Mouse (Mus musculus): Measurements from ENCODE around the gene Pygo2.

Gene Pygo2

GRCm38 (mm10) chr3:89393605-89394004 lies 36.4 kb upstream of the Pygo2 start:
- peak; percentile 93 for DNase-seq (ENCODE audit: low read depth)

DNA sequence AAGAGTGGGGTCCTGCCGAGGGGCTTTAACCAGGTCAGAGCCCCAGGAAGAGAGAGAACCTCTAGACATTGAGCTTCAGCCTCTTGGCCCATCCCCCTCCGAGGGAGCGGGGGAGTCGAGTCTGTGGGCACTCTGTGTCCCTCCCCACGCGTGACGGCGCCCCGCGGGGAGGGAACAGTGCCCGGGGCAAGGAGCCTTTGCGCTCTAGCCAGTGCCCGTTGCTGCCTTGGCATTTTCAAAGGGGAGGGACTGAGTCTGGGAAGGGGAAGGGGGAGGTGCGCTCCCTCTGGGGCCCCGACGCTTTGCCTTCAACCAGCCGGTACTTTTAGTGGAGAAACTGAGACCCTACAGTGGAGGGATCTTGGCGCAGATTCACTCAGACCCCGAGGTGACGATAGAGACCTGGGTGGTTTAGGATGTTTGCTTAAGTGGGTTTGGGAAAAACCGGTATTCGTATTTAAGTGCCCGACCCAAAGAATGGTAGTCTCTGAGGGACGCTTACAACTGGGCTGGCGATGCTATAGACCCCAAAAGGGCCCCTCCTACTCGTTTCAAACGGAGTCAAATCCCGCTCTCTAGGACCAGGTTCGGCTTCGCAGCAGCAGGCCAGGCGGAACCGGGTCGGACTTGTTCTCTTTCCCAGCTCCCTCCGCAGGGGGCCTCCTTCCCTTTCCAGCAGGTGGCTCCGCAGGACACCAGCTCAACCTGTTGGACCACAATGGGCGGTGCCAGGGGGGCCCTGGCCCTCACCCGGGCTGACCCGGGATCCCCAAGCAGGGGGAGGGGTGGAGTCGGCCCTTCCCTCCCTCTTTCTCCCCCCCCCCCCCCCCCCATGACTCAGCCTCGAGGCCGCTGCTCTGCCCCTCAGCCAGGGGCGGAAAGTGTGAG lies 35.8 kb upstream of the Pygo2 start, which contains the start of gene Zbtb7b:
Gene Zbtb7b, minus strand, starts transcription at position 771 of the 888 bp plus-strand sequence.
- peak; percentile 54 for DNase-seq (ENCODE audit: low read depth)

DNA sequence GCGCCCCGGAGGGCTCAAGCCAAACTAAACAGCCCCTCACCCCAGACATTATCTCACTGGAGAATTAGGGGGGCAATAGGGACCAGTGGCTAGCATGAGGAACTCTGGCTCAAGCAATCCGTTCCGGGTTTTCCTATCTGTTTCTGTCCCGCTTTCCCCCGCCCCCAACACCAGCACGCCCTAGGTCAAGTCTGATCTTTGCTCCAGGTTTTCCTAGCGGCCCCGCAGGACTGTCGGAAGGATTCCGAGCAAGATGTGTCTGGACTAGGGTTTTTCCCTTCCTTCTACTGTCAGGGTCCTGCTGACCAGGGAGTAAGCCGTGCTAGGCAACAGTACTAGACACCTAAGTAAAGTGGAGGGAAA lies 35.1 kb upstream of the Pygo2 start:
- DNase-seq (ENCODE audit: low read depth) = peak; percentile 68

GRCm38 (mm10) chr3:89395419-89395805 lies 34.6 kb upstream of the Pygo2 start:
- DNase-seq (ENCODE audit: low read depth) = no peak

DNA sequence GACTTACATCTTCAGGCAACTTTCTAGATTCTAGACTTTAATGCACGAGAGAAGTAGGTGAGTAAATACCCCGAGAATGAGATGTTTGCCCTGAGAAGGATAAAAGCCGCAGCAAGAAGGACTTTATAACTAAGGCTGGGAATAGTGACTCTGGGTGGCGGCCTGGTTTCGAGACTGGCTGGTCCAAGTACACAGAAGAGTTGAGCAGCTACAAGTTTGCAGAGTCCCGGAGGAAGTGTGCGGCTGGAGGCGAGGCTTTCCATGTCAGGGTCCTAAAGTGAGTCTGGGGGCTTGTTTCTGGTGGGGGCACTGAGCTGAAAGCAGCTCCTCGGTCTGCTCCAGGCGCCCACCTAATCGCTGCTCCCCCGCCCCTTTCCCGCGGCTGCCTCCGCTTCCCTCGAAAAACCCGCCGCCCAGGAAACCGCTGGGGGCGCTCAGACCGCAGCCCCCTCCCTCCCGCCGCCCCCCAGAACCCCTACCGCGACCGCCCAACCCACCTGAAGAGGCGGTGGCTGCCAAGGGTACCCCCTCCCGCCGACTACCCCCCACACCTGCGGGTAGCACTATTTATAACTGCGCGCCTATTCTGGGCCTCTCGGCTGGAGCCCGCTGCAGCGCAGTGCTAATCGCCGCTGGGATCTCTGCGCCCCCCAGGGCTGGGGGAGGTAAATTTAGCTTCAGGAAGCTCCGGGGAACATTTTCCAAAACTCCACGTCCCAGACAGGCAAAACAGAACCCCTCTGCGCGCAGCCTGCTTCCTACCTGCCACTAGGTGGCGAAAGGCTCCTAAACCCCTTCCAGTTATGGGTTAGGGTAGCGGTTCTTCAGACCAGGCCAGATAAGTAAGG lies 34.0 kb upstream of the Pygo2 start:
- no peak for DNase-seq (ENCODE audit: low read depth)

- no peak for DNase-seq (ENCODE audit: low read depth)
These were observed 33.4 kb upstream of the Pygo2 start for GRCm38 (mm10) chr3:89396654-89397005.

DNA sequence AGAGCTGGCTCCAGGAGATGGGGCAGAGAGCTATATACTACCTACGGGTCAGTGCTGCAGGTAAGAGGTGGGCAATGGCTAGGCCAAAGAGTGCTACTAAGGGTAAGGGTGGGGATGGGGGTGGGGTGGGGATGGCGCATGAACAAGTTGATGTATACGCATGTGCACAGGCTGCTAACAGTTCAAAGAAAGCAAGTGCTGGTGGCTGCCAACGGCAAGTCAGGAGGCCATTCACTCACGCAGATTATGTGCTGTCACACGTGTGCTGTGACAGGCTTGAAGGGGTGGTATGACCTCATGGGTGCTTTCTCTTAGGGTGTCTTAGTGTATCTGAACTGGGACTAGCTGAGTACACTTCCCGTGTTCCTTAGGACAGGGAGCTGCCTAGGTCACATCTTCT lies 28.7 kb upstream of the Pygo2 start:
- DNase-seq (ENCODE audit: low read depth) = no peak

DNA sequence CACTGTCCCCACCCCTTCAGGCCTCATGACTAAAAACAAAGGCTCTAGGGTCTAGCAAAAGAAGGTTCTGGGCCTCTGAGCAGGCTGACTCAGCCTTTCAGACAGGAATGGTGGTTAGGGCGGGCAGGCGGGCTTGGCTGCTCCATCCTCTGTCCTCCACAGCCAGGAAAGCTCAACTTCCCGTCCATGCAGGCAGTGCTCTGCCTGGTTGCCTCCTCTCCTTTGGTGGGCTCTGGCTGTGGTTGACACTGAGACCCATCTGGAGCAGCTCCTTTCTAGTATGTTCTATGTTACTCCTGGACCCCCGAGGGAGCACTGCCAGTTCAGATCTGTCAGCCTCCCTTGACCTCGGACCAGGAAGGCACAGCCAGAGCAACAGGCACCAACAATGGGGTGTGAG lies 27.3 kb upstream of the Pygo2 start, which contains the start of gene Lenep:
Gene Lenep, minus strand, starts transcription at position 101 of the 400 bp plus-strand sequence.
- no peak for DNase-seq (ENCODE audit: low read depth)

DNA sequence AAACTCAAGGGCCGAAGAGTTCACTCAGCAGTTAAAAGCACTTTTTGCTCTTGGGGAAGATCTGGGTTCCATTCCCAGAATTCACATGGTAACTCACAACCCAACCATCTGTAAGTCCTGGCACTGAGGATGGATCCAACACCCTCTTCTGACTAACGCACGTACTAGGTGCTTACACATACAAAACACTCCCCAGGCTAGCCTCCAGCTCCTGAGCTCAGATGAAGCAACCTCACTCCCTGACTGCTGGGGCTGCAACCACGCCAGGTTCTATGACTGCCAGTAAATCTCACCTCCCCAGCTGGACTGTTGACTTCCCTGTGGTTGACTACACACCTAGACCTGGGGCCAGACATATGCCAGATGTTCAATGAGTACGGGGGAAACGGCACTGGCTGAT lies 23.1 kb upstream of the Pygo2 start:
- no peak for DNase-seq (ENCODE audit: low read depth)

GRCm38 (mm10) chr3:89408448-89408847 lies 21.6 kb upstream of the Pygo2 start:
- no peak for DNase-seq (ENCODE audit: low read depth)

DNA sequence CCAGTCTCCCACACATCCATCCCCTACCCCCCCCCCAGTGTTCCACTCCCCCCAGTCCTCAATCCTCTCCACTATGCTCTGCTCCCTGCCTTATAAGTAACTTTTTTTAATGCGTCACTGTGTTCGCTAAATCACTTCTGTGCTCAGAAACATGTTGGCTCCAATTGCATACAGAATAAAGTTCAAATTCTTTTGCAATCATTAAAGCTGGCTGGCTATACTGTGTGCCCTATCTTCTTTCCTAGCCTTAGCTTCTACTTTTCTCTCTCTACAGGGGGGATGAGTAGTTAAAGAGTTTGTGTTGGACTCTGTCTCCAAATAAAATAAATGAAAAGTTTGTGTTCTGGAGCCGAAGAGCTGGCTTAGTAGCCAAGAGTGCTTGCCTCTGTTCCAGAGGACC lies 20.3 kb upstream of the Pygo2 start:
- no peak for DNase-seq (ENCODE audit: low read depth)

- no peak for DNase-seq (ENCODE audit: low read depth)
These were observed 19.1 kb upstream of the Pygo2 start for GRCm38 (mm10) chr3:89410864-89411263.

- DNase-seq (ENCODE audit: low read depth) = peak; percentile 100
These were observed 18.3 kb upstream of the Pygo2 start, which contains the start of gene Flad1 for GRCm38 (mm10) chr3:89411490-89412393. Flad1 (minus strand) TSS chr3:89411870.

DNA sequence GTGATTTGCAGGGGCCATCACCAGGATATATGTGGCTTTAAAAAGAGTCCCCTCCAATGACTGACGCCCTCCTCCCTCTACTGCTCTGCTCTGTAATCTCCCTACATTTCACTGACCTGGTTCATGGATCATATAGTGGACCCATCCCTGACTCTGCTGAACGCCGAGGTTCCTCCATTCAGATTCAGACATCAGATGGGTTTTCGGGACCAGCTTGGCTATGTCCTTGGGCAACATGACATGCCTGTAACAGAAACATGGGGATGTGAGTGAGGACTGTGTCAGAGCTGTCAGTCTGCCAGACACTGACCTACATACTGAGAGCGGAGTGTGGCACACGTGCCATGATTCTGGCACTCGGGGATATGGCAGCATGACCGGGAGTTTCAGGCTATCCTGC lies 13.9 kb upstream of the Pygo2 start:
- no peak for DNase-seq (ENCODE audit: low read depth)

- no peak for DNase-seq (ENCODE audit: low read depth)
These were observed 12.9 kb upstream of the Pygo2 start for GRCm38 (mm10) chr3:89417131-89417530.

DNA sequence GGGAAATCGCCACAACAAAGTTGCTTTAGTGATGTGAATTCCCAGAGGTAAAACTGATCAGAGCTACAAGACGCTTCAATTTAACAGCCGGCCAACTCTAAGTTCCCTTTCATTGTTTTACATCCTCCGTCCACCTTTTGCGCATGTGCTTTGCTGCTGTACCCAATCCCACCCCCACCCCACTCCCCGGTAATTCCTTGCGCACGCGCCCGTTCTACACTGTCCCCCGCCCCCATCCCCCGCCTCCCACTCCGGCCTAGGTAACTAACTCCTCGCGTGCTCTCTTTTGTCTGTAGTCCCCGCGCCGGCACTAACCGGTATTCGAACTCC lies 12.2 kb upstream of the Pygo2 start:
- DNase-seq (ENCODE audit: low read depth) = no peak

DNA sequence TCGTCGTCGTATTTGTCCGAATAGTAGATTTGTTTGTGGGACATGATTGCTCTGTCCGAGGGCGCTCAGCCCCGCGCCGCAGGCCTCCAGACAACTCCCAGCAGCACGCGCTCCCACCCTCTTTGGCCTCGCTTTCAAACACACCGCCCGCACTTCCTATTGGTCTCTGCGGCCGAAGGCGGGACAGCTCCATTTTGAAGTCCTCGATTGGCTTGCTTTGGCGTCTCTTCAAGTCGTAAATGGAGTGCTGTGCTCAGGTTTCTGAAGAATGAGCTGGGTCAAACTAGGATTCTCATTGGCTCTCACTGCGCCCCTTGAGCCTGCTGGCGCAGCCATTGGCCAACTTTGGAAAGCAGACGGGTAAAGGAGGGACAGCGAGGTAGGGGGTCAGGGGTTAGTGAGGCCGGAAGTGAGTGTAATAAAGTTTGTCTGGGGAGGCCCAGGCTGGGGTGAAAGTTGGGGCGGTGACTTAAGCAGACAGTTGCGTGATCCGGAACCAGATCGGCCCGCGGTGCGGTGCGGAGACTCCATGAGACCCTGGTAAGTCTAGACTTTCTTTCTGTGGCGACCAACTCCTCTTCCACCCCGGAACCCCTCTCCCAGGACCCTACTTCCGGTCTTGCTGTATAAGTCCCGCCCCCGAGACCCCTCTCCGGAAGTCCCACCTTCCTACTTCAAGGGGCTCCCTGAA lies 11.7 kb upstream of the Pygo2 start, which contains the start of the genes Cks1b and Shc1:
Gene Cks1b, minus strand, starts transcription at position 214 of the 691 bp plus-strand sequence.
Gene Shc1, plus strand, starts transcription at position 274 of the 691 bp plus-strand sequence.
- peak; percentile 98 for DNase-seq (ENCODE audit: low read depth)

GRCm38 (mm10) chr3:89418861-89419250 lies 11.2 kb upstream of the Pygo2 start:
- no peak for DNase-seq (ENCODE audit: low read depth)

DNA sequence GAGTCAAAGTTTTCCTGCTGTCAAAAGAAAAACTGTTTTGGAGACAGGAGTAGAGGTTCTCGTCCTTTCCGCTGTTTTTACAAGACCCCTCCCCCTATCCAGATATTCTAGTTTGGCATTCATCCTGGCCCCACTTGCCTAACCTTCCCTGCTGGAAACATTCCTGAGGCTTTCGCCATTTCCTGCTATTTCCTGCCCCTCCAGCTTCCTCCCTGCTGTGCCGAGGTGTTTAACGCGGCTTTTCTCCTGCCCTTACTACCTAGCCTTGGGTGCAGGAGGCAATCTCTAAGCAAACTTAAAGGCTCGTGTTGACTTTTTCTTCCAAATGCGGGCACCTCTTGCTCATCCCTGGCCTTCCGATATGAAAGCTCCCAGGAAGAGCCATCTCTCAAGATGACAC lies 10.4 kb upstream of the Pygo2 start:
- no peak for DNase-seq (ENCODE audit: low read depth)

- DNase-seq (ENCODE audit: low read depth) = no peak
These were observed 10.0 kb upstream of the Pygo2 start for GRCm38 (mm10) chr3:89419981-89420380.

- no peak for DNase-seq (ENCODE audit: low read depth)
These were observed 9.6 kb upstream of the Pygo2 start for GRCm38 (mm10) chr3:89420421-89420820.

All from c-Kit-positive CD71-positive TER-119-negative erythroid progenitor cells, embryonic 14.5 days (primary cell).